Mouse (Mus musculus): Measurements from ENCODE around the gene Zyg11b. TPM values are rescaled to one million over a fixed set of nuclear protein-coding genes. Genes with fewer than 3 reads are reported as not detected.

Gene Zyg11b
- polyA plus RNA-seq, 1 experiment from 2014 or later: 21.5 TPM

- Histone ChIP-seq H3K4me1 (ENCODE audit: control insufficient read depth, insufficient read depth, low read length) (no peaks in the 10 kb centered on the region), H3K4me2 (ENCODE audit: low read depth) (no peak overlapping the region), H3K27ac (ENCODE audit: low read depth, low read length) (no peak overlapping the region), H3K4me3 (ENCODE audit: low read depth, low read length) (no peak overlapping the region), H3K9me3 (ENCODE audit: control insufficient read depth, low read length) (no peaks in the 10 kb centered on the region), H3K9ac (ENCODE audit: low read length) (no peak overlapping the region), H3K36me3 (ENCODE audit: control insufficient read depth, insufficient read depth, low read length) (no peaks in the 10 kb centered on the region), H3K27me3 (ENCODE audit: control insufficient read depth, insufficient read depth, low read length) (no peaks in the 10 kb centered on the region)
- ATAC-seq (ENCODE audit: insufficient read depth, low FRiP score, low TSS enrichment): no peak
- 73% methylated on average over 5 of the region's 5 CpGs for WGBS
- no peak for DNase-seq (ENCODE audit: low spot score)
These were observed 22.7 kb upstream of the Zyg11b start for GRCm38 (mm10) chr4:108323588-108323987.

- H3K4me1 ChIP-seq (ENCODE audit: control insufficient read depth, insufficient read depth, low read length): no peaks in the 10 kb centered on the region
These were observed 19.9 kb upstream of the Zyg11b start for GRCm38 (mm10) chr4:108320627-108321380.

GRCm38 (mm10) chr4:108319747-108320146 is 18.9 kb upstream of the Zyg11b start:
- DNase-seq (ENCODE audit: low spot score) (no peak), ATAC-seq (ENCODE audit: insufficient read depth, low FRiP score, low TSS enrichment) (no peak)
- Histone ChIP-seq H3K27me3 (ENCODE audit: control insufficient read depth, insufficient read depth, low read length) (no peaks in the 10 kb centered on the region), H3K36me3 (ENCODE audit: control insufficient read depth, insufficient read depth, low read length) (no peaks in the 10 kb centered on the region), H3K4me2 (ENCODE audit: low read depth) (no peak overlapping the region), H3K27ac (ENCODE audit: low read depth, low read length) (no peak overlapping the region), H3K4me3 (ENCODE audit: low read depth, low read length) (no peak overlapping the region), H3K9me3 (ENCODE audit: control insufficient read depth, low read length) (no peaks in the 10 kb centered on the region), H3K4me1 (ENCODE audit: control insufficient read depth, insufficient read depth, low read length) (no peaks in the 10 kb centered on the region), H3K9ac (ENCODE audit: low read length) (no peak overlapping the region)
- 79% methylated on average over 6 of the region's 6 CpGs for WGBS

More at GRCm38 (mm10) chr4:108320627-108321380, 19.9 kb upstream of the Zyg11b start:
- H3K4me2 ChIP-seq (ENCODE audit: low read depth): no peak overlapping the region
- H3K27ac ChIP-seq (ENCODE audit: low read depth, low read length): no peak overlapping the region
- H3K9ac ChIP-seq (ENCODE audit: low read length): no peak overlapping the region
- H3K9me3 ChIP-seq (ENCODE audit: control insufficient read depth, low read length): no peaks in the 10 kb centered on the region
- no peaks in the 10 kb centered on the region for H3K27me3 ChIP-seq (ENCODE audit: control insufficient read depth, insufficient read depth, low read length)
- DNase-seq (ENCODE audit: low spot score) (no peak), ATAC-seq (ENCODE audit: insufficient read depth, low FRiP score, low TSS enrichment) (no peak)
- H3K4me3 ChIP-seq (ENCODE audit: low read depth, low read length): no peak overlapping the region
- no peaks in the 10 kb centered on the region for H3K36me3 ChIP-seq (ENCODE audit: control insufficient read depth, insufficient read depth, low read length)
- WGBS: 79% methylated on average over 7 of the region's 7 CpGs

DNA sequence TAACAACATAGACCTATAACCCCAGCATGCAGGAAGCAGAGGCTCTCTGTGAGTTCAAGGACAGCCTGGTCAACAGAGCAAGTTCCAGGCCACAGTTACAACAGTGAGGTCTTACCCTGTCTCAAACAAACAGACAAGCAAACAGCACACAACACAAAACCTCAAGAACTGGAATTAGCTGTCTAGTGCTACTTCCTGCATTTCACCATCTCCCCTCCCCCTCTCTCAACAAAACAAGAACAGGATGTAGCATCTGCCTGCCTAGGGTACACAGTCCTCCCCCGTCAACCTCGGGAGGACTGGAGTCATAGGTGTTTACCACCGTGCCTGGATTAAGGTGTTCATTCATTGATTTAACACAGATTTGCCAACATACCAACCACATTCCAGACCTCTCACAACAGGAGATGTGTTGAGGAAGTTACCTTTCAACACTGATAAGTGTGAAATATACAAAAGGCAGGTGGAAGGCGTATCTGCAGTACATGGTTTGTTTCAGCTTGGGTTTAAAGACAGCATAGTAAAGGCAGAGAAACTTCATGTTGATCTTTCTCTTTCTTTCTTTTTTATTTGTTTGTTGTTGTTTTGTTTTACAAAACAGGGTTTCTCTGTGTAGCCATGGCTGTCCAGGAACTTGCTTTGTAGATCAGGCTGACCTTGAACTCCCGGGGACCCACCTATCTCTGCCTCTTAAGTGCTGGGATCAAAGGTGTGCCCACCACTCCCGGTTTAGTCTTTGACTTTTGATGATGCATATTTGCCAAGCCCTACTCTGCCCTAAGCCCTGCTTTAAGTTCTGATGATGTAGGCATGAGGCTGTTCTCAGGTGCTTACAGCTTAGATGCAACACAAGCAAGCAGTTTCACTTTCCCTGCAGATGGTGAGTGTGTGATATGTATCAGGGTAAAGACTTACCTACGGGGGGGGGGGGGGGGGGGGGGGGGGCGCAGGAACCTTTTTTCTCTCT is 18.0 kb upstream of the Zyg11b start:
- Histone ChIP-seq H3K9me3 (ENCODE audit: control insufficient read depth, low read length) (no peaks in the 10 kb centered on the region), H3K36me3 (ENCODE audit: control insufficient read depth, insufficient read depth, low read length) (no peaks in the 10 kb centered on the region), H3K4me2 (ENCODE audit: low read depth) (no peak overlapping the region), H3K4me1 (ENCODE audit: control insufficient read depth, insufficient read depth, low read length) (no peaks in the 10 kb centered on the region), H3K9ac (ENCODE audit: low read length) (no peak overlapping the region), H3K27ac (ENCODE audit: low read depth, low read length) (no peak overlapping the region), H3K27me3 (ENCODE audit: control insufficient read depth, insufficient read depth, low read length) (no peaks in the 10 kb centered on the region), H3K4me3 (ENCODE audit: low read depth, low read length) (no peak overlapping the region)
- DNase-seq (ENCODE audit: low spot score) (no peak), ATAC-seq (ENCODE audit: insufficient read depth, low FRiP score, low TSS enrichment) (no peak)
- whole genome bisulfite sequencing: 78% methylated on average over 7 of the region's 8 CpGs

- WGBS: 86% methylated on average over 12 of the region's 12 CpGs
- Histone ChIP-seq H3K4me3 (ENCODE audit: low read depth, low read length) (no peak overlapping the region), H3K4me1 (ENCODE audit: control insufficient read depth, insufficient read depth, low read length) (no peaks in the 10 kb centered on the region), H3K27me3 (ENCODE audit: control insufficient read depth, insufficient read depth, low read length) (no peaks in the 10 kb centered on the region), H3K27ac (ENCODE audit: low read depth, low read length) (no peak overlapping the region), H3K9me3 (ENCODE audit: control insufficient read depth, low read length) (no peaks in the 10 kb centered on the region), H3K4me2 (ENCODE audit: low read depth) (no peak overlapping the region), H3K9ac (ENCODE audit: low read length) (no peak overlapping the region), H3K36me3 (ENCODE audit: control insufficient read depth, insufficient read depth, low read length) (no peaks in the 10 kb centered on the region)
- DNase-seq (ENCODE audit: low spot score) (no peak), ATAC-seq (ENCODE audit: insufficient read depth, low FRiP score, low TSS enrichment) (no peak)
These were observed 17.0 kb upstream of the Zyg11b start for GRCm38 (mm10) chr4:108317656-108318605.

- WGBS: 78% methylated on average over 5 of the region's 5 CpGs
- Histone ChIP-seq H3K36me3 (ENCODE audit: control insufficient read depth, insufficient read depth, low read length) (no peaks in the 10 kb centered on the region), H3K4me2 (ENCODE audit: low read depth) (no peak overlapping the region), H3K9me3 (ENCODE audit: control insufficient read depth, low read length) (no peaks in the 10 kb centered on the region), H3K4me3 (ENCODE audit: low read depth, low read length) (no peak overlapping the region), H3K4me1 (ENCODE audit: control insufficient read depth, insufficient read depth, low read length) (no peaks in the 10 kb centered on the region), H3K27me3 (ENCODE audit: control insufficient read depth, insufficient read depth, low read length) (no peaks in the 10 kb centered on the region), H3K9ac (ENCODE audit: low read length) (no peak overlapping the region), H3K27ac (ENCODE audit: low read depth, low read length) (no peak overlapping the region)
- DNase-seq (ENCODE audit: low spot score) (no peak), ATAC-seq (ENCODE audit: insufficient read depth, low FRiP score, low TSS enrichment) (no peak)
These were observed 13.1 kb upstream of the Zyg11b start for GRCm38 (mm10) chr4:108314041-108314440.

- Histone ChIP-seq H3K36me3 (ENCODE audit: control insufficient read depth, insufficient read depth, low read length) (no peaks in the 10 kb centered on the region), H3K9me3 (ENCODE audit: control insufficient read depth, low read length) (no peaks in the 10 kb centered on the region), H3K27ac (ENCODE audit: low read depth, low read length) (no peak overlapping the region), H3K27me3 (ENCODE audit: control insufficient read depth, insufficient read depth, low read length) (no peaks in the 10 kb centered on the region), H3K4me1 (ENCODE audit: control insufficient read depth, insufficient read depth, low read length) (no peaks in the 10 kb centered on the region), H3K4me2 (ENCODE audit: low read depth) (no peak overlapping the region), H3K4me3 (ENCODE audit: low read depth, low read length) (no peak overlapping the region), H3K9ac (ENCODE audit: low read length) (no peak overlapping the region)
- DNase-seq (ENCODE audit: low spot score) (no peak), ATAC-seq (ENCODE audit: insufficient read depth, low FRiP score, low TSS enrichment) (no peak)
- 65% methylated on average over 6 of the region's 6 CpGs for WGBS
These were observed 9.8 kb upstream of the Zyg11b start for GRCm38 (mm10) chr4:108310706-108311105.

- Histone ChIP-seq H3K9me3 (ENCODE audit: control insufficient read depth, low read length) (peaks cover 2% of the 10 kb centered on the region; the same call in 1 of the 2 replicates), H3K4me2 (ENCODE audit: low read depth) (no peak overlapping the region)
These were observed 1.5 kb upstream of the Zyg11b start for GRCm38 (mm10) chr4:108302296-108302890.

More at GRCm38 (mm10) chr4:108302296-108302890, 1.5 kb upstream of the Zyg11b start:
- Histone ChIP-seq H3K27me3 (ENCODE audit: control insufficient read depth, insufficient read depth, low read length) (no peaks in the 10 kb centered on the region), H3K36me3 (ENCODE audit: control insufficient read depth, insufficient read depth, low read length) (no peaks in the 10 kb centered on the region), H3K27ac (ENCODE audit: low read depth, low read length) (no peak overlapping the region), H3K4me1 (ENCODE audit: control insufficient read depth, insufficient read depth, low read length) (peaks cover 8% of the 10 kb centered on the region), H3K4me3 (ENCODE audit: low read depth, low read length) (no peak overlapping the region), H3K9ac (ENCODE audit: low read length) (no peak overlapping the region)
- ATAC-seq (ENCODE audit: insufficient read depth, low FRiP score, low TSS enrichment): no peak
- WGBS: 77% methylated on average over 5 of the region's 5 CpGs
- DNase-seq (ENCODE audit: low spot score): no peak
